Mouse (Mus musculus) kidney, adult 2 months (tissue): ENCODE results near the gene Omt2a. TPM values are rescaled to one million over a fixed set of nuclear protein-coding genes. Genes with fewer than 3 reads are reported as not detected.
"Not testable (repeated sequence)": the region's sequence is repeated elsewhere in the genome, so short reads cannot be mapped to it uniquely, and the experiment has no call there.

ENCODE experiments used
- DNase-seq: peaks from one replicate; pipeline ENCODE4 v3.0.0; 2021
- H3K27ac ChIP-seq: fragments of 200-500 bp; 2 replicates; pipeline ENCODE4 v1.5.1; 2012; ENCODE audit warnings: low read depth, low read length, control low read depth, inconsistent platforms; ENCODE audit not compliant: insufficient read depth
- H3K27me3 ChIP-seq: fragments of 200-500 bp; replicated peaks from 2 replicates; pipeline ENCODE4 v1.6.1; 2012; ENCODE audit warnings: mild to moderate bottlenecking, moderate library complexity, low read length, inconsistent platforms; ENCODE audit not compliant: control insufficient read depth, insufficient read depth
- H3K36me3 ChIP-seq: fragments of 200-500 bp; 2 replicates; pipeline ENCODE4 v1.6.1; 2012; ENCODE audit warnings: mild to moderate bottlenecking, moderate library complexity, low read length, inconsistent platforms; ENCODE audit not compliant: control insufficient read depth, insufficient read depth
- H3K4me1 ChIP-seq: fragments of 200-500 bp; 2 replicates; pipeline ENCODE4 v1.6.1; 2011; ENCODE audit warnings: low read length; ENCODE audit not compliant: control insufficient read depth, insufficient read depth
- H3K4me3 ChIP-seq: fragments of 200-500 bp; 2 replicates; pipeline ENCODE4 v1.5.1; 2011; ENCODE audit warnings: mild to moderate bottlenecking, low read depth, low read length, control low read depth; ENCODE audit not compliant: insufficient read depth
- WGBS: fragments of 180-500 bp; shearing (Covaris S2); methylation state at CpG from one replicate; pipeline ENCODE4 v1.1.7; 2018; 5-methylcytosine and 5-hydroxymethylcytosine counted together
- polyA plus RNA-seq: library from polyadenylated mRNA; depleted of rRNA; stranded (reverse); fragments of >200 nt; gene quantifications from 2 replicates; pipeline ENCODE4 v1.2.3, GENCODE M21; 2012; rRNA removed

Omt2a gene
- polyA plus RNA-seq, 1 experiment, result not detected

DNA sequence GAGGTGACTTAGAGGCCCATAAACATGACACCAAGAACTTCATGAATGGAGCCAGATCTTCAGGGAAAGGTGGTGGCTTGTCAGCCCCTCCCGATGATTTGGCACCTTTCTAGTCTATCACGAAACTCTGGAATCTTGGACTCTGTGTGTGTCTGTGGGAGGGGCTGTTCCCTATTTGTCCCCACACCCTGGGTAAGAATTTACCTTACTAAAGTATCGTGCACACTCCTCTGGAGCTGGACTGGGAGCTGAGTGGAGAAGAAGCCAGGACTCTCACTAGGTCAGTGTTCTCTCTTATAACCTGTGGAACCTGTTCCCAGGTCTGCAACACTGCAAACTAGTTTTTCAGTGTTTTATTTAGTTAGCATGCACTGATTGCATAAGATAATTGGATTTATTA is 24.9 kb downstream of the Omt2a start, which contains the start of gene Gm10639:
Gene Gm10639, plus strand, starts transcription at position 201 of the 400 bp plus-strand sequence.
- not testable (repeated sequence) for H3K36me3 ChIP-seq, H3K4me1 ChIP-seq, H3K27me3 ChIP-seq, H3K4me3 ChIP-seq, DNase-seq, H3K27ac ChIP-seq
- 49% methylated on average over 3 of the region's 3 CpGs for WGBS

DNA sequence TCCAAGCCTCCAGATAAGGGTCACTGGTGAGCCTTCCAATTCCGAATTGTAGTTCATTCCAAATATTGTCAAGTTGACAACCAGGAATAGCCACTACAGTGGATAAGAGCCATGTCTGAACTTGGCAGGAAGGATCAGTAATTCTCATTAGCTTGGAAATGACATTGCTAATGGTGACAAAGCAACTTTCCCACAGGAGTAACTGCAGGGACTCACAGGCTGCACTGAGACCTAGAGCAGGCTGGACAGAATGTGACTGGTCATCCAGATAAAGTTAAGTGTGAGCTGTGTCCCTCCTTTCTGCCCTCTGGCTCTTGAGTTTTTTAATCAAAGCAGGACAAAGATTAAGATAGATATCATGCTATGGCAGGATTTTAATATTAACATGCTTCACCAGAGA is 25.5 kb downstream of the Omt2a start:
- 42% methylated on average over 1 of the region's 1 CpGs for WGBS
- H3K4me3 ChIP-seq, H3K4me1 ChIP-seq, H3K27me3 ChIP-seq, H3K36me3 ChIP-seq, DNase-seq, H3K27ac ChIP-seq: not testable (repeated sequence)

DNA sequence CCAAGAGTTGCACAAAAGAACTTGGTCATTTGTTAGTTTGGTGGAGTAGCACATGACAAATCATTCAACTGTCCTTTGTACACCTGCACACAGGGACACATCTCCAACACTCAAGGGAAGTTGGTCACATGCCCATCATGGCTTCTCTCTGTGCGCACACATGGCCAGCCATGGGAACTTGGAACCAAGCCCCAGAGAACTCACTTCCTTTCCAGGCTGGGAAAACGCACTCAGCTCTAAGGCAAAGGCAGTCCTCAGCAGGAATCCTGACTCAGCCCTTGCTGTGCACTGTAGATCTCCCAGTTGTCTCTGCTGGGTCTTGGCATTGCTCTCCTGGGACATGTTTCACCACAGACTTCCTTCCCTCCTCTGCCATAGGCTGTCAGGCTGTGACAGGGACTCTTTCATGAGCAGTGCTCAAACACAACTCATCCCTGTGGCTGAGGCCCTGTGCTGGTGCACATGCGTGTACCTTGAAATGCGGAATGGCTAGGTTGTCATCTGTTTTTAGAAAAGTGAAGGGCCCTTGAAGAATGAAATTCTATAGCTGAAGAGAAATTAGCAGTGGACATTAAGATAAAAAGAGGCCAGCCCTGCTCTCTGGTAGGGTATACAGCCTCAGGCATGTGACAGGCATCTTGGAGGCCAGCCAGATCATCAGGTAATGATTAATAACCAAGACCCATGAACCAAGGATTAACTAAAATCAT is 32.4 kb downstream of the Omt2a start:
- not testable (repeated sequence) for H3K4me1 ChIP-seq, H3K27ac ChIP-seq, H3K4me3 ChIP-seq, H3K36me3 ChIP-seq, H3K27me3 ChIP-seq
- 45% methylated on average over 4 of the region's 4 CpGs for WGBS
- peak; percentile 88 for DNase-seq

DNA sequence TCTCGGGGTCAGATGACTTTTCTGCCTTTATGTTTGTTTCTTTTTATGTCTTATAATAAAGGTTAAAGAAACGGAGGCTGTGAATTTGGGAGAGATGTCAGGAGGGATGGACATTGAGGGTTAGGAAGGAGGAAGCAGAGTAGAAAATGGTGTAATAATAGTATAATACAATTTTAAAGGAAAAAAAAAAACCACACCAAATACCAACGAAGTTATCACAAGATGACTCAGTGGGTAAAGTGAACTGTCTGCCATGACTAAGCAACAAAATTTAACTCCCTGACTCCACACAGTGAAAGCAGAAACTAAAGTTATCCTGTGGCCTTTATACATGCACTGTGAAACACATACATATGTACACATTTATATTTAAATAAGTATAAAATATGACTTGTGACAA is 43.7 kb downstream of the Omt2a start:
- DNase-seq, H3K4me3 ChIP-seq, H3K27me3 ChIP-seq, H3K4me1 ChIP-seq, H3K36me3 ChIP-seq, H3K27ac ChIP-seq: not testable (repeated sequence)
- 87% methylated on average over 3 of the region's 3 CpGs for WGBS

Other genes with a start within 250 kb of the Omt2a start
- gene Fbxo9, start 205.7 kb downstream of the Omt2a start, polyA plus RNA-seq, result 93.3 and 100.0 TPM in 2 replicates
- gene Ick, start 205.6 kb downstream of the Omt2a start, polyA plus RNA-seq, result 8.2 and 8.9 TPM in 2 replicates
- gene Gsta4, start 132.0 kb downstream of the Omt2a start, polyA plus RNA-seq, result 120 and 154 TPM in 2 replicates
- 1.6 and 1.9 TPM in 2 replicates for gene Gsta1, start 84.1 kb downstream of the Omt2a start, polyA plus RNA-seq
- gene Gm3776, start 57.7 kb downstream of the Omt2a start, polyA plus RNA-seq, result 0.67 and 0.80 TPM in 2 replicates
- gene Gm10639, start 24.9 kb downstream of the Omt2a start, polyA plus RNA-seq, result 20.6 and 30.8 TPM in 2 replicates
- not detected in 2 replicates for gene Omt2b, start 12.8 kb upstream of the Omt2a start, polyA plus RNA-seq
- gene Gsta2, start 41.0 kb upstream of the Omt2a start, polyA plus RNA-seq, result 583 and 726 TPM in 2 replicates
- gene Dppa5a, start 53.4 kb upstream of the Omt2a start, polyA plus RNA-seq, result not detected in 2 replicates
- 0.03 TPM in 1 of 2 replicates, not detected in the other for gene Ooep, start 63.9 kb upstream of the Omt2a start, polyA plus RNA-seq
- not detected in 2 replicates for gene Ddx43, start 81.0 kb upstream of the Omt2a start, polyA plus RNA-seq
- 0.19 and 0.36 TPM in 2 replicates for gene Cgas, start 128.4 kb upstream of the Omt2a start, polyA plus RNA-seq
- gene Mto1, start 133.4 kb upstream of the Omt2a start, polyA plus RNA-seq, result 21.0 and 23.4 TPM in 2 replicates
- 0.08 TPM in 1 of 2 replicates, not detected in the other for gene Gm17324, start 134.0 kb upstream of the Omt2a start, polyA plus RNA-seq
- 4,503 and 4,540 TPM in 2 replicates for gene Eef1a1, start 174.4 kb upstream of the Omt2a start, polyA plus RNA-seq